Mouse (Mus musculus) urinary bladder, postnatal 4 days (tissue): ENCODE measurements at regions not wholly inside any gene's neighbourhood (a gene's known extent, or its start where the extent isn't known, plus 50 kb on each side); places are given as distances from the start of the nearest gene placed in this dataset.

Source experiments
- DNase-seq, 2 experiments: peaks; one replicate each; pipeline ENCODE4 v3.0.0; 2021 to 2022; ENCODE audit warnings: low spot score in 2 of 2

- DNase-seq: no peak
These were observed 152.3 kb downstream of the Atp23 start for GRCm38 (mm10) chr10:126748696-126749466.

GRCm38 (mm10) chr10:126734661-126735060, 166.5 kb downstream of the Atp23 start:
- no peak for DNase-seq

- no peak for DNase-seq
These were observed 173.3 kb downstream of the Atp23 start for GRCm38 (mm10) chr10:126727840-126728239.

- DNase-seq: no peak
These were observed 183.2 kb downstream of the Atp23 start for GRCm38 (mm10) chr10:126717961-126718360.

GRCm38 (mm10) chr10:126711758-126712157, 189.4 kb downstream of the Atp23 start:
- no peak for DNase-seq

GRCm38 (mm10) chr10:126709219-126709917, 191.8 kb downstream of the Atp23 start:
- no peak for DNase-seq

GRCm38 (mm10) chr10:126708730-126709129, 192.4 kb downstream of the Atp23 start:
- DNase-seq: no peak

GRCm38 (mm10) chr10:126708215-126708614, 192.9 kb downstream of the Atp23 start:
- no peak for DNase-seq

- DNase-seq: no peak
These were observed 204.1 kb downstream of the Atp23 start for GRCm38 (mm10) chr10:126697086-126697485.

GRCm38 (mm10) chr10:126690914-126691673, 210.1 kb downstream of the Atp23 start:
- DNase-seq: no peak

GRCm38 (mm10) chr10:126680275-126681184, 220.6 kb downstream of the Atp23 start:
- no peak for DNase-seq

- no peak for DNase-seq
These were observed 221.7 kb downstream of the Atp23 start for GRCm38 (mm10) chr10:126679224-126680120.

GRCm38 (mm10) chr10:126673437-126673836, 227.7 kb downstream of the Atp23 start:
- no peak for DNase-seq

GRCm38 (mm10) chr10:126664408-126665083, 236.6 kb downstream of the Atp23 start:
- no peak for DNase-seq

- no peak for DNase-seq
These were observed 237.6 kb downstream of the Atp23 start for GRCm38 (mm10) chr10:126663461-126664013.

GRCm38 (mm10) chr10:126662765-126663164, 238.4 kb downstream of the Atp23 start:
- DNase-seq: no peak

- no peak for DNase-seq
These were observed 240.0 kb downstream of the Atp23 start for GRCm38 (mm10) chr10:126661095-126661615.

- no peak for DNase-seq
These were observed 241.1 kb downstream of the Atp23 start for GRCm38 (mm10) chr10:126660024-126660423.

GRCm38 (mm10) chr10:126652693-126653092, 248.5 kb downstream of the Atp23 start:
- DNase-seq: no peak
